Mouse (Mus musculus) fibroblast of lung, adult 2 months (primary cell): Measurements from ENCODE around the gene Gnao1.

ENCODE experiments used
- DNase-seq: peaks from one replicate; pipeline ENCODE4 v3.0.0-alpha.2; 2011; ENCODE audit warnings: low read depth

Gene Gnao1

DNA sequence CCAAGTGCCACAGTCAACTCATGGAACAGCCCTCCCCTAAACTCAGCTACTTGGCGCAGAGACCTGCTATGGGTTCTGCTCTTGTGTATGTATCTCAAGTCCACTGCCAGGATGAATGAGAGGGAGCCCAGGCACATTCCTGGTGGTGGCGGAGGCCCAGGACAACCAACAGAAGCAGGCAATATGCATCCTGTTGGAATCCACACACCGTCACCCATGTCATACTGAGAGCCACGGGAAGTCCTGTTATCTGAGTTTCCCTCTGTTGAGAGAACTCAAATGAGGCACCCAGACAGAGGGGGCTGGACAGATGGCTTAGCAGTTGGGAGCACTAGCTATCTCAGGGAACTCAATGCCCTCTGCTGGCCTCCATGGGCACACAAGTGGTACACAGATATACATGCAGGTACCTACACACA lies 131.9 kb downstream of the Gnao1 start:
- no peak for DNase-seq

GRCm38 (mm10) chr8:93945781-93946180 lies 136.0 kb downstream of the Gnao1 start:
- no peak for DNase-seq

DNA sequence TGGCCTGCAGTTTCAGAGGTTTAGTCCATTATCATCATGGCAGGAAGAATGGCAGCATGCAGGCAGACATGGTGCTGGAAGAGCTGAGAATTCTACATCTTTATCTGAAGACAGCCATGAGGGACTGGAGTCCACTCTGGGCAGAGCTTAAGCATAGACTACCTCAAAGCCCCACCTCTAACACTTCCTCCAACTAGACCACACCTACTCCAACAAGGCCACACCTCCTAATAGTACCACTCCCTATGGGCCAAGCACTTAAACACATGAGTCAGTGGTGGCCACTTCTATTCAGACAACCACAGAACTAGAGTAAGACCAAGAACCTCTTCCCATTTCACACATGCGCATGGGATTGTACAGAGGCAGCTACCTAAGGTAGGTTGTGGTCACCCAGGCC lies 136.6 kb downstream of the Gnao1 start:
- no peak for DNase-seq

DNA sequence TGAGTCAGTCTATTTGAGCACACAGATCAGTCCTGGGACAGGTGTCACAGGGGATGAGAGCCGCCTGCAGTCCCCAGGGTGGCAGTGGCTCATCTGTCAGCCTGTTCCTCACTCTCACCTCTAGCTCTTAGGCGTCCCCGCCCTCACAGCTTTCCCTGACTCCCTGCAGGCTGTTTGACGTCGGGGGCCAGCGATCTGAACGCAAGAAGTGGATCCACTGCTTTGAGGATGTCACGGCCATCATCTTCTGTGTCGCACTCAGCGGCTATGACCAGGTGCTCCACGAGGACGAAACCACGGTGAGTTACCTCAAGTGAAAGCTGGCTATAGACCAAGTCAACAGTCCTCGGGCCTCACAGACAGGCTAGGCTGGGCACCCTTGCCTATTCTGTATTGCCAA lies 140.4 kb downstream of the Gnao1 start:
- no peak for DNase-seq

- DNase-seq: no peak
Observed at GRCm38 (mm10) chr8:93952511-93952910, 142.7 kb downstream of the Gnao1 start.

GRCm38 (mm10) chr8:93958402-93958801 lies 148.6 kb downstream of the Gnao1 start:
- DNase-seq: no peak

- DNase-seq: no peak
Observed at GRCm38 (mm10) chr8:93960909-93961308, 151.1 kb downstream of the Gnao1 start.

DNA sequence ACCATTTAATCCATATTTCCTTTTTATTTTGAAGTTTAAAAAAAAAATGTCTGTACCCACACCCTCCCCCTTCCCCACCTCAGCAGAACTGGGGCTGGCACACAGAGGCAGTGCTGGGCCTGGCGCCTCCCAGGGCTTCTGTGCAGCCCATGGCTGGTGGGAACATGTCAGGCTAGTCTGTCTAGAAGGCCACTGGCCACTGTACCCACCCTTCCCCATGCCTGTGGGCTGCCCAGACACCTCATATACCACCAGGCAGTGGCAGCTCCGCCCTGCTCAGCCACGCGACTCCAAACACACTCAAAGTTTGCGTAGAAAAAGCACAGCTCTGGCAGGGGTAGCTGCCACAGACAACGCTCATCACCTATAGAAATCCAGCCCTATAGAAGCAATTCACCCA lies 158.5 kb downstream of the Gnao1 start:
- no peak for DNase-seq

DNA sequence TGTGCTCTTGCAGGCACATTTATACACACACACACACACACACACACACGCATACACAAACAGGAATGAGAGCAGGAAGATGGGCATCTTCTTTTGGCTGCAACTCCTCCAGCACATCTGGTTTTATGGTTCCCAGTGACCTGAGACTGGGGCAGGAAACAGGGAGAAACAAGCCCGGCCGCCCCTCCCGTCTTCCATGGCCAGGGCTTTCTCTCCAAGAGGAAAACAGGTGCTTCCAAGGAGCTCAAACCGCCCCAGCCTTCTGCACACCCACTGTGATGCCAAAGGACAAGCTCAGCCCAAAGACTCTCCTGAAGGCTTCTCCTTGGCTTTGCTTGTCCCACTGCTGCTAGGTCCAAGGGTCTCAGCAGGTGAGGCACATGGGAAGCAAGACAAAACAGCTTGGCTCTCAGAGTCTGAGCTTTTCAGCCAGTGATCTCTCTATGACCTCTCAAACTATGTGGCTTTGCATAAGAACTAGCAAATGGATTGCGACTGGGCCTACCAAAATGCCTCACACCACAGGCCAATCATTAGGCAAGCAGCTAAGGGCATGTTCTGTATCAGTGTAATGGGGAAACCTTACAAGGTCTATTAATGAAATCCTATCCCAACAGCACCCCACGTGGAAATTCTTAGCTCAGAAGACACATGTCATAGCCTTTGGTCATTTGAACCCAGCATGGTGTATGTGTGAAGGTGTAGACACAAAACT lies 160.0 kb downstream of the Gnao1 start:
- no peak for DNase-seq

DNA sequence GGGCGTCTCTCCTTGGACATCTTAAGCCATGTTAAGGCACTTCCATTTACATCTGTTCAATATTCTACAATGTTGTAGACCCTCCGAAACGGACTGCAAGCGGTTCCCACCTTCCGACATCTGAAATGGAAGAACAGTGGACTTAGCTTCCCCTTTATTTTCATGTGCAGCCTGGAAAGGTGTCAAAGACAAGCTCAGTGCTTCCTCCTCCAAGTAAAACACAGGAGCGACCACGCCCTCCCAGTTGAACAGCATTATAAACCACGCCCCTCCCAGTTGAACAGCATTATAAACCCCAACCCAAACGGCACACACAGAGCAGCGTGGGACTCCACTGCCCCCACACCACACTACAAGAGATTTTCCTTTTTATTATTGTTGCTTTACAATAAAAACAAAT lies 161.7 kb downstream of the Gnao1 start:
- no peak for DNase-seq

DNA sequence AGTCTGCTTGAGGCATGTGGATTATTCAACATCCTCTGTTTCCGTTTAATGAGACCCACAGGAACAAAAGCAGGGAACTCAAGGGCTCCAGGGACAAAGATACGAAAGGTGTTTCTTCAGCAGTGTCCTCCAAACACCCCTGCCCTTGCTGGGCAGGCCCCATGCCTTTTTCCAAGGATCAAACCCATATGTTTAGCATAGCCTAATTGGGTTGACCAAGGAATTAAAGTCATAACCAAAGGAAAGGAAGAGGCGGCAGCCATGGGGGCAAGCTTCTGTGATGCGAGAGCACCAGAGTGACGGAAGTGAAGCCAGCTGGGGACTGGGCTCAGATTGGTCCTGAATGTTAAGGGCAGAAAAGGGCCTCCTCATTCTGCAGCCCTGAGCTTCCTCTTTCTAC lies 162.4 kb downstream of the Gnao1 start:
- no peak for DNase-seq

DNA sequence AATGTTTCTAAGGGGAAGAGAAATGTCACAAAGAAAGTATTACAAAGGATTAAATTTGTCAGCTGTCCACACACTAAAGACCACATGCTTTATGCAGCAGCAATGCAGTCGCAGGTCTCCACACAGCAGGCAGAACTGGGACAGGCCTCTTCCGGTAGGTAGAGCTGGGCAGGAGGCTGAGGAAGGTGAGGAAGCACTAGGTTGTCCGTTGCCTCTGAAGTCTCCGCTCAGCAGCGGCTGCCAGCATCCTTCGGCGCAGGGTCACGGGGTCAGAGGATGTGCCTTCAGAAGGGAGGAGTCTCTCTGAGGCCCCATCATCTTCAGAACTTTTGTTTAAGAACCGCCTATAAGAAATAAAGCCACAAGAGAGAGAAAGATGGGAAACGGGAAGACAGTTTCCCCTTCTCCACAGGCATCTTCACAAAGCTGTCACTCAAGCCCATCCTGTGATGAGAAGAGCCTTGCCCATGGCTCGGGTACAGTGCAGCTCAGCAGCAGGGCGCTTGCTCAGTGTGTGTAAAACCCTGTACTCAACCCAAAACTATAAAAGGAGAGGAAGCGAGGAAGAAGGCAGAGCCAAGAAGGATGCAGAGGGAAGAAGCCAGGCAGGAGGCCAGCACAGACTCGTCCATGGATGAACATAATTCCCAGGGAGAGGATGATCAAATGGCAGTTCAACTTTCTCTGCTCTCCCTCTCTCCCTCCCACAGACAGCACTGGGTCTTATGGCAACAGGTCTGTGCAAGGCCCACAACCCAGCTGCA lies 163.4 kb downstream of the Gnao1 start:
- no peak for DNase-seq

DNA sequence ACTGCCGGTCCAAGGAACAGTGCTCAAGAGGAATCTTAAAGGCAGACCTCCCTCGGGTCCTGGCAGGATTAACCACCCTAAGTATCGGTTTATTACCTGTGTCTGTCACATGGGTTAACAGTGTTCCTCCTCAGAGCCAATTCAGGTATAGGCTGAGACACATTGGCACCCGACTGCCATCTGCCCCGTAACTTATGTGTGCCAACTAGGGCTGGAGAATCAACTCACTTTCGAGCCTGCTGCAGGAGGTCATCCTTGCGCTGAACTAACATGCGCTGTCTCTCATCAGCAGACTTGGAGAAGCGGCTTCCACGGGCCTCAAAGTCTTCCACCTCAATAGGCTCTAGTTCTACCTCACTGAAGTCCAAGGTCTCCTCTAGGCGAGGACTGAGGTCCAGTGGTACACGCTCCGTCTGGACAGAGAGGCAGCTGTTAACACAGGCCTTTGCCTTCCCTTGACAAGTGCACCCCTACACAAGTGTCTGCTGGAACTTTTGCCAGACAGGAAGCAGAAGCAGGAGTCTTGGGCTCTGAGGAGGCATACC lies 164.1 kb downstream of the Gnao1 start:
- DNase-seq: no peak

DNA sequence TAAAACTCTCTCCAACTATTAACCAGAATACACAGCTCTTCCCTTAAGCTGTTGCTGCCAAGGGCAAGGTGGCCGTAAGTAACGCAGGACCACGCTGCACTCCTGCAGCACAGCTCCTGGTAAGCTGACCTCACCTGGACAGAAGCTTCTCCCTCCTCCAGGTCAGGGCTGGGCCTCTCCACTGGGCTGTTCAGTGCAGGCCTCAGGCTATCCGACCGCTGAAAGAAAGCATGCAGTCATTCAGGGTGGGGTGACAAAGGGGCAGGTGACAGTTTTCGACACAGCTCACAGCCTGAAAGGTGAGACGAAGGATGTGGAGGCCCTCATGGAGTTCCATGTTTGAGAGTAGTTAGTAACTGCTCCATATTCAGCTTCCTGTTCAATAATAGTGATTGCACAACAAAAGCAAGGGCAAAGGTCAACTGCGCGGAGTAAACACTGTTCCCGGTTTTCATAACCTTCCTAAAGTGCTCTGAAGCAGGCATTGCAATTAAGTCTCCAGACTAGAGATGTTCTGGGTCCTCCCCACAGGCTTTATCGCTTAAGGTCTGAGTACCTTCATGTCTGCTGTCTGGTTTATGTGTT lies 164.9 kb downstream of the Gnao1 start:
- no peak for DNase-seq

DNA sequence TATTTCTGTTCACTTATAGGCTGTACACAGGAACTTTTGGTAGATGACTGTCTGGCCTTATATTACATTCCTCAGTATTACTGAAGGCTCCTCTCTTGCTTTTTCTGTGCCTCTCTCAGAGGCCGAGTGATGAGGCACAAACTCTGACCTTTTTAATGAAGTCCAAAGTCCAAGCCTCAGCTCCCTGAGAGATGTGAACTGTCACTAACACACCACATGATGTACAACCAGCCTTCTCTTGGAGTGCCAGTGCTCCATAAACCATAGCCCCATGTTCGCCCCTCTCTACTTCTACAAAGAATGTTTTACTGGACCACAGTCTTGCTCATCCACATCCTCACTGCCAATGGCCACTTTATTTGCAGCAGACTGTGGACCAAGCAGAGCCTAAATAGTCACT lies 165.6 kb downstream of the Gnao1 start:
- no peak for DNase-seq

DNA sequence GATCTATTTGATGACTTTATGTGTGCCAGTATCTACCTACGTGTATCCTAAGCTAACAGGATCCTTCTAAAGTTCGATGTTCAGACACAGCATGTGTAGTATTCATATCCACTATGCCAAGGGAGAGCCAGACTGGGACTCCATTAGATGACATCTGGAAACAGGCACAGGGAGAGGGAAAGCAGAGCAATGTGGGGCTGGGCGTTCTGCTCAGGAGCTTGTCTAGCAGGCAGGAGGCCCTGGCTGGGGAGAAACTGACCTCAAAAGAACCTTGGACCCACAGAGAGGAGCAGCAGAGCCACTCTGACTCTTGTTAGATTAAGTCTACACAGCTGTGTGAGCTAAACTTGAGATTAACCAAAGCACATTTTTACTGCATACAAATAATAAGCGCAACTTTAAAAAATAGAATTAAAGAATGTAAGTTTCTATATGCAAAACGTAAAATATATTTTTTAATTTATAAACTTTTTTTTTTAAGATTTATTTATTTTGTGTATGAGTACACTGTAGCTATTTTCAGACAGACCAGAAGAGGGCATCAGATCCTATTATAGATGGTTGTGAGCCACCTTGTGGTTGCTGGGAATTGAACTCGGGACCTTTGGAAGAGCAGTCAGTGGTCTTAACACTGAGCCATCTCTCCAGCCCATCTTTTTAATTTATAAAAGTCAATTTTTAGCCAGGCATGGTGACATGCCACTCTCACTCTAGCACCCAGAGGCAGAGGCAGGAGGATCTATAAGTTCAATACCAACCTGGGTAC lies 166.9 kb downstream of the Gnao1 start:
- DNase-seq: no peak

- no peak for DNase-seq
Observed at GRCm38 (mm10) chr8:93980141-93980540, 170.4 kb downstream of the Gnao1 start.

- DNase-seq: no peak
Observed at GRCm38 (mm10) chr8:93981679-93982215, 172.0 kb downstream of the Gnao1 start.

GRCm38 (mm10) chr8:93983827-93984226 lies 174.1 kb downstream of the Gnao1 start:
- no peak for DNase-seq

DNA sequence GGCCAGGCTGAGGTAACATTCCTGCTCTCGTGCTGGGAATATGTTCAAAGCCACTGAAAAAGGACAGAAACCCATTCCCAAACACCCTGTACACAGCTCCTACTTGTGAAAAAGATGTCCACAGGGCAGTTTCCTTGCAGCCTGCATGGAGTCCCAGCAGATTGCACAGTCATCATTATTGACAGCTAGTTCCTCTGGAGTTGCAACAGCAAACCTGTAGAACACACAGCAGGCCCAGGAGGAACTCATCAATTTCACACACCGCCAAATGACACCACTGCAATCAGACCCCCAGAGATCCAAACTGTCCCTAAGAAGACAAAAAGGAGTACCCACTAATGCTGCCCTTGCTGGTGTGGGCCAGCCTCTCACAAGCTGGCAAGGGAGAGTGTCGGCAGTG lies 175.0 kb downstream of the Gnao1 start:
- no peak for DNase-seq

DNA sequence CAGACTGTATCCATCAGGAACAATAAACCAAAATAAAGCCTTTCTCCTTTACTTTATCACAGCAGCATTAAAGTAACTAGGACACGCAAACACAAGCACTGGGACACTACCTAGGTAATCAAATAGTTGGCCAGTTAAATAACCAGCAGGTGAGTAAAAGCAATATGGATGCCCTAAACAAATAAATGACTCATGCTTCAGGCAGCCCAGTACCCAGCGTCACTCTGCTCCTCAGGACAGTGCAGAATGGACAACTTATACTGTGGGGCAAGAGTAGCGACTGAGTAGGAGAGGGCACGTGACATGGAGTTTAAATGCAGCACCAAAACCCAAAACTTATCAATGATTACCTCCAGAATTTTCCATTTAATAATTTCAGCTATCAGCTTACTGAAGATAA lies 180.0 kb downstream of the Gnao1 start:
- DNase-seq: no peak

DNA sequence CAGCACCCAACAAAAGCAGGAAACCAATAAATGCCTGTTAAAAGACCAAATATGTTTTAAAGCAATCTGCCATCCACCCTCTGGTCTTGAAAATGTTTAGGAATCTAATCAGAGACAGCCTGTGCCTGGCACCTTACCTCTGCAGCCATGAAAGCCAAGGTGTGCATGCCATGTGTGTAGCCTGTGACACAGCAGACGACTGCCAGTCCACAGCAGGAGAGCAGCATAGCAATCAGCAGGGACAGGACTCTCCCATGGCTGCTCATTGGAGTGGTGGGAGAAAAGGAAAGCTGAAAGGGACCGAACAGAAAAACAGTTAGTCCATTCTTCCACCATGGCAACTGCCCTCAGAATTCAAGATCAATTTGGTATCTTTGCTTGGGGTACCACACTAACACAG lies 189.2 kb downstream of the Gnao1 start:
- no peak for DNase-seq
